Mouse (Mus musculus) brain, embryonic 14.5 days (tissue): ENCODE data around the gene Olfr358.

Experiments used
- CTCF ChIP-seq: fragments of 200-500 bp; IDR thresholded peaks from 2 replicates; pipeline ENCODE4 v1.5.1; 2012; ENCODE audit warnings: inconsistent platforms, mild to moderate bottlenecking, moderate library complexity, borderline replicate concordance; ENCODE audit not compliant: insufficient read depth, insufficient read length; ENCODE audit errors: extremely low read depth
- POLR2A ChIP-seq: fragments of 200-500 bp; IDR thresholded peaks from 2 replicates; pipeline ENCODE4 v1.6.1; 2012; ENCODE audit warnings: mild to moderate bottlenecking, inconsistent platforms, borderline replicate concordance; ENCODE audit not compliant: poor library complexity, insufficient read depth, insufficient read length, severe bottlenecking; ENCODE audit errors: extremely low read depth

GRCm38 (mm10) chr2:37009235-37009634 is at the start of gene Olfr358:
- no peak for TF ChIP-seq CTCF
- no peak for TF ChIP-seq POLR2A
